Mouse (Mus musculus): ENCODE measurements around the gene Tubb4b. TPM values are rescaled to one million over a fixed set of nuclear protein-coding genes. Genes with fewer than 3 reads are reported as not detected.

Gene Tubb4b
- polyA plus RNA-seq, 1 experiment = 605 TPM

- H3K27ac ChIP-seq (ENCODE audit: insufficient read depth, low read length) = no peak overlapping the region
- H3K9me3 ChIP-seq (replicated peaks; ENCODE audit: control insufficient read depth, insufficient read depth, low read length, poor library complexity, severe bottlenecking) = no peaks in the 10 kb centered on the region
- no peaks in the 10 kb centered on the region for H3K36me3 ChIP-seq (ENCODE audit: control insufficient read depth, insufficient read depth, low read length, poor library complexity, severe bottlenecking)
- H3K4me1 ChIP-seq (ENCODE audit: control insufficient read depth, insufficient read depth, low read length) = peaks cover 3% of the 10 kb centered on the region
- H3K27me3 ChIP-seq (ENCODE audit: control insufficient read depth, insufficient read depth, low read length, poor library complexity, severe bottlenecking) = no peaks in the 10 kb centered on the region
- no peak for TF ChIP-seq POLR2A (IDR thresholded peaks at IDR 0.05; ENCODE audit: insufficient read depth, low read length)
- no peak for TF ChIP-seq EP300 (IDR thresholded peaks at IDR 0.05; ENCODE audit: insufficient read depth, low read depth, low read length)
- peak; percentile 28 for TF ChIP-seq CTCF (IDR thresholded peaks at IDR 0.05; ENCODE audit: low read depth, low read length)
- peak overlapping the region; percentile 64 for H3K4me3 ChIP-seq (ENCODE audit: low read depth, low read length)
- peak overlapping the region; percentile 36 for H3K9ac ChIP-seq (ENCODE audit: low read depth, poor library complexity, severe bottlenecking)
Measured at GRCm38 (mm10) chr2:25180973-25181890, 43.3 kb downstream of the Tubb4b start.

- peak within 1 kb of the TSS; percentile 64 for H3K4me3 ChIP-seq (ENCODE audit: low read depth, low read length)
- no peaks in the 10 kb centered on the region for H3K27me3 ChIP-seq (ENCODE audit: control insufficient read depth, insufficient read depth, low read length, poor library complexity, severe bottlenecking)
- no peaks in the 10 kb centered on the region for H3K36me3 ChIP-seq (ENCODE audit: control insufficient read depth, insufficient read depth, low read length, poor library complexity, severe bottlenecking)
- H3K9me3 ChIP-seq (replicated peaks; ENCODE audit: control insufficient read depth, insufficient read depth, low read length, poor library complexity, severe bottlenecking) = no peaks in the 10 kb centered on the region
- H3K9ac ChIP-seq (ENCODE audit: low read depth, poor library complexity, severe bottlenecking) = peak within 1 kb of the TSS; percentile 36
- no peak within 1 kb of the TSS for H3K27ac ChIP-seq (ENCODE audit: insufficient read depth, low read length)
- TF ChIP-seq POLR2A (IDR thresholded peaks at IDR 0.05; ENCODE audit: insufficient read depth, low read length) = peak; percentile 47
- peak; percentile 41 for TF ChIP-seq CTCF (IDR thresholded peaks at IDR 0.05; ENCODE audit: low read depth, low read length)
- TF ChIP-seq EP300 (IDR thresholded peaks at IDR 0.05; ENCODE audit: insufficient read depth, low read depth, low read length) = no peak
- H3K4me1 ChIP-seq (ENCODE audit: control insufficient read depth, insufficient read depth, low read length) = peaks cover 3% of the 10 kb centered on the region
Measured at GRCm38 (mm10) chr2:25180478-25180903, 44.0 kb downstream of the Tubb4b start, which contains the start of gene Nrarp. TSS of gene Nrarp (plus strand) at chr2:25180758.

- no peak for TF ChIP-seq POLR2A (IDR thresholded peaks at IDR 0.05; ENCODE audit: insufficient read depth, low read length)
- TF ChIP-seq CTCF (IDR thresholded peaks at IDR 0.05; ENCODE audit: low read depth, low read length) = no peak
- no peak for TF ChIP-seq EP300 (IDR thresholded peaks at IDR 0.05; ENCODE audit: insufficient read depth, low read depth, low read length)
- H3K4me1 ChIP-seq (ENCODE audit: control insufficient read depth, insufficient read depth, low read length) = peaks cover 2% of the 10 kb centered on the region
- H3K27ac ChIP-seq (ENCODE audit: insufficient read depth, low read length) = no peak overlapping the region
- no peaks in the 10 kb centered on the region for H3K9me3 ChIP-seq (replicated peaks; ENCODE audit: control insufficient read depth, insufficient read depth, low read length, poor library complexity, severe bottlenecking)
- H3K9ac ChIP-seq (ENCODE audit: low read depth, poor library complexity, severe bottlenecking) = no peak overlapping the region
- H3K4me3 ChIP-seq (ENCODE audit: low read depth, low read length) = peak overlapping the region; percentile 44; the same call in 1 of the 2 replicates
- no peaks in the 10 kb centered on the region for H3K36me3 ChIP-seq (ENCODE audit: control insufficient read depth, insufficient read depth, low read length, poor library complexity, severe bottlenecking)
- no peaks in the 10 kb centered on the region for H3K27me3 ChIP-seq (ENCODE audit: control insufficient read depth, insufficient read depth, low read length, poor library complexity, severe bottlenecking)
Measured at GRCm38 (mm10) chr2:25179566-25180217, 44.8 kb downstream of the Tubb4b start.

- H3K4me1 ChIP-seq (ENCODE audit: control insufficient read depth, insufficient read depth, low read length) = peaks cover 2% of the 10 kb centered on the region
- H3K9ac ChIP-seq (ENCODE audit: low read depth, poor library complexity, severe bottlenecking) = no peak overlapping the region
- no peaks in the 10 kb centered on the region for H3K9me3 ChIP-seq (replicated peaks; ENCODE audit: control insufficient read depth, insufficient read depth, low read length, poor library complexity, severe bottlenecking)
- no peaks in the 10 kb centered on the region for H3K36me3 ChIP-seq (ENCODE audit: control insufficient read depth, insufficient read depth, low read length, poor library complexity, severe bottlenecking)
- TF ChIP-seq POLR2A (IDR thresholded peaks at IDR 0.05; ENCODE audit: insufficient read depth, low read length) = no peak
- no peak for TF ChIP-seq EP300 (IDR thresholded peaks at IDR 0.05; ENCODE audit: insufficient read depth, low read depth, low read length)
- TF ChIP-seq CTCF (IDR thresholded peaks at IDR 0.05; ENCODE audit: low read depth, low read length) = no peak
- H3K27me3 ChIP-seq (ENCODE audit: control insufficient read depth, insufficient read depth, low read length, poor library complexity, severe bottlenecking) = no peaks in the 10 kb centered on the region
- no peak overlapping the region for H3K4me3 ChIP-seq (ENCODE audit: low read depth, low read length)
- H3K27ac ChIP-seq (ENCODE audit: insufficient read depth, low read length) = no peak overlapping the region
Measured at GRCm38 (mm10) chr2:25178285-25178972, 46.1 kb downstream of the Tubb4b start.

- H3K9me3 ChIP-seq (replicated peaks; ENCODE audit: control insufficient read depth, insufficient read depth, low read length, poor library complexity, severe bottlenecking) = no peaks in the 10 kb centered on the region
- no peak overlapping the region for H3K4me3 ChIP-seq (ENCODE audit: low read depth, low read length)
- H3K36me3 ChIP-seq (ENCODE audit: control insufficient read depth, insufficient read depth, low read length, poor library complexity, severe bottlenecking) = no peaks in the 10 kb centered on the region
- H3K27ac ChIP-seq (ENCODE audit: insufficient read depth, low read length) = no peak overlapping the region
- H3K27me3 ChIP-seq (ENCODE audit: control insufficient read depth, insufficient read depth, low read length, poor library complexity, severe bottlenecking) = no peaks in the 10 kb centered on the region
- no peak for TF ChIP-seq POLR2A (IDR thresholded peaks at IDR 0.05; ENCODE audit: insufficient read depth, low read length)
- TF ChIP-seq EP300 (IDR thresholded peaks at IDR 0.05; ENCODE audit: insufficient read depth, low read depth, low read length) = no peak
- TF ChIP-seq CTCF (IDR thresholded peaks at IDR 0.05; ENCODE audit: low read depth, low read length) = no peak
- H3K4me1 ChIP-seq (ENCODE audit: control insufficient read depth, insufficient read depth, low read length) = peaks cover 2% of the 10 kb centered on the region
- H3K9ac ChIP-seq (ENCODE audit: low read depth, poor library complexity, severe bottlenecking) = no peak overlapping the region
Measured at GRCm38 (mm10) chr2:25177685-25178084, 46.8 kb downstream of the Tubb4b start.

All from ES-Bruce4 (cell line).